Mouse (Mus musculus): Measurements from ENCODE around the gene Exoc6.
"Not testable (repeated sequence)": the region's sequence is repeated elsewhere in the genome, so short reads cannot be mapped to it uniquely, and the experiment has no call there.

Gene Exoc6

DNA sequence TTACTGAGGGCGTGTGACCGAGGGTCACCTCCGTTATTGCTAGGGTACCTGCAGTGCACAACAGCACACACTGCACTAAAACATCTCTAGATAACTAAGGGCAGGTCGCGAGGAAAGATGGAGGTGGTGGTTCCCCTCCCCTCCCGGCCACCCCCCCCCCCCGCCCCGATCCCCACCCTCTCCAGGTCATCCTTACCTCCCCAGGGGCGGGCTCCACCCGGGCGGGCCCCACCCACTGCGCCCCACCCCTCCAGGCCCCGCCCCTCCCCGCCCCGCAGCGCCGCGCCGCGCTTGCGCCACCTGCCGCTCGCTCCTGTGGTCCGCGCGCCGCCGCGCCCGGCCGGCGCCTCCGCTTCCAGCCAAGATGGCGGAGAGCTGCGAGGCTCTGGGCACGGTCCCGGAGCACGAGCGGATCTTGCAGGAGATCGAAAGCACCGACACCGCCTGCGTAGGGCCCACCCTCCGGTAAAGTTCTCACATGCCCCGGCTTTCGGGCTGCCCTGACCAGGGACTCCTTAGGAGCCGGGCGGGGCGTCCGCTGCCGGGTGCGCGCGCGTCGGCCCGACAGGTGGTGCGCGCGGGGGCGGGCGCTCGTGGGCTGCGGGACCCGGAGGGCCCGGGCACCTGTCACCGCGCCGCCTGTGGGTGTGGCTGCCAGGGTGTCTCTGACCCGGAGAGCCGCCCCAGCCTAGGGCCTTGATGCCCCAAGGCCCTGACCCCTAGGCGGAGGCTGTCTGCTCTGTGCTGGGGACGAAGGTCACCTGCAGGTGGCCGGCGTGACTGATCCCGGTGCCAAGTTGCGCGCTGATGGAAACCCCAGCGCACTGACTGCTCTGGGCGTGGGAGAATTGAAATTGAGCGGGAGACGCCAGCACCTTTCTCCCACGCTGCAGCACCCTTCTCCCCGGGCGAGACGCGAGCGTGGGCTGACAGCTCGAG lies at the start of gene Exoc6:
Exoc6 (plus strand) TSS at position 318 of the 939 bp plus-strand sequence.
- DNase-seq (ENCODE audit: extremely low read depth, low read depth): no peak

GRCm38 (mm10) chr19:37502996-37503395 lies 47.2 kb upstream of the Exoc6 start:
- DNase-seq (ENCODE audit: extremely low read depth, low read depth): no peak

- no peak for DNase-seq (ENCODE audit: extremely low read depth, low read depth)
These were observed 44.2 kb upstream of the Exoc6 start for GRCm38 (mm10) chr19:37506066-37506465.

DNA sequence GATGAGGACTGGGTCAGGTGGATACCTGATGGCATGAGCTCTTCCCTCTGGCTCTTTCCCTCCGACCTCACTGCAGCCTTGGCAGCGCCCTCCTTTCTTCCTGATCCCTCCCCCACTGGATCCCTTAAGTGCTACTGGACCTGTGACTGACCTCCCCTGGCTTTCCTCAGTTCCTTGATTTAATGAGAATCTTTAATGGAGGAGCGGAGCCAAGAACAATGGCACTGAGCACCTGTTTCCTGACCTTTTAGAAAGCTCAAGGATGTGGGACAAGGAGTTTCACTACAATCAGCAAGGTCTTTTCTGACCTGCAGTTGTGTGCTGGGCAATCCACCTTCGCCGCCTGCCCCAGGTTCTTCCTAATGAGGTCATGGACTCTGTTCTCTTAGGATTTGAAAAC lies 43.6 kb upstream of the Exoc6 start:
- no peak for DNase-seq (ENCODE audit: extremely low read depth, low read depth)

GRCm38 (mm10) chr19:37509725-37510124 lies 40.5 kb upstream of the Exoc6 start:
- DNase-seq (ENCODE audit: extremely low read depth, low read depth): peak; percentile 74

DNA sequence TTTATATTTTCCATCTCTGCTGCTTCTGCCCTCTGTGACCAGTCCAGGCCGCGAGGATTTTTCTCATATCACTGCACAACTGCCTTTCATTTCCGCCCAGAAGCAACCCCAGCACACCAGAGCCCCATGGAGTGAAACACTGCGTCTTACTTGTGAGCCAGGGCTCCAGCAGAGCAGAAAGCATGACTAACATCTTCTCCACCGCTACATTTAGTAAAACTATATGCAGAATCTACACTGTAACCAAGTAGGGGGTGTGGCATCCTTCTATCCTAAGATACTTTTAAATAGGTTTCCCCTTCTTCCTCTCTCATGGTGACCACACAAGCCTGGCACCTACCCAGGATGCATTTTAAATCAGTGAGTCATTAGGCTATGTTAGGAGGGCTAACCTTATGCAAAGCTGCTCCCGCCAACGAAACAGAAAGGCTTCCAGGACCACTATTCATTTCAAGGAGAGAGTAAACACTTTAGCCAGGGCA lies 35.4 kb upstream of the Exoc6 start:
- DNase-seq (ENCODE audit: extremely low read depth, low read depth): no peak

DNA sequence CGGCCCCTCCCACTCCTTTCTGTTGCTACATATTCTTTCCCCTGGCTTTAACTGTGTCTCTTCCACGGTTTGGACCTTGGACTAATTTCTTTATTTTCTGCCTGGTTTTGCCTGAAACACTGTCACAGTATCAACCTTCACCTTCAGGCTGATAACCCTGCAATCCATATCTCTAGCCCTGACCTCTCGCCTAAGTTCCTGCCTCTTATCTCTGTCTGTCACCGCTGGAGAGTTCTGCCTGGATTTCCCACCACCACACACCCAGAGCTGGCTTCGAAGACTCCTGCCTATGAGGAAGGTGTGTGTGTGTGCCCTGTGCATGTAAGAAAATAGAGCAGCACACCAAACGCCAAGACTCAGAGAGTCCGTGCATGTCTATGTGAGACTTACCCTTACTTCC lies 32.8 kb upstream of the Exoc6 start:
- DNase-seq (ENCODE audit: extremely low read depth, low read depth): no peak

DNA sequence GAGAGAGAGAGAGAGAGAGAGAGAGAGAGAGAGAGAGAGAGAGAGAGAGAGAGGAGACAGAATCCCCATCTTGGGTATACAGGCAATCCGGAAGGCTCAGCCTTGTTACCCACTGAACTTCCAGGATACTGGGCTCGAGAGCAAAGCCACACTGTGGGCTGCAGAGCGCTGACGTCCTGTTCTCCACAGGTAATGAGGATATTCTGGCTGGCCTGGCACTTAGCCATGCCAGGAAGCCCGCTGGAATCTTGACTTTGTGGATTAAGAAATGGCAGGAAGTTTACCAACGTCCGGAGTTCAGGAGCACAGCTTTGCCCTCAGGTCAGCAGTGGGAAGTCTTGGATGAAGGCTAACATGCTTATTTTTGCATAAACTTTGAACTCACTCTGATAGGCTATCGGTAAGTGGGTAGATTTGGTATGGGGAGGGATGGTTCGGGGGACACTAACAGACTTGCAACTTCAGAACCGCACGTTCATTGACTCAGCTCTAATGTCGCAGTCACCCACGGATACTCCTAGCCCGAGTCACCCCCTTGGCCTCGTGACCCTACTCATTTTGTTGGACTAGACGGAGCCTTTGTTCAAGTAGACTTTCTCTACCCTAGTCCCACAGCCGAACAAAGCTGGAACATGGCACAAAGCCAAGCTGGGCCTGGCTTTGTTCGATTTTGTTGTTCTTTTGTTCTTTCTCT lies 29.3 kb upstream of the Exoc6 start:
- no peak for DNase-seq (ENCODE audit: extremely low read depth, low read depth)

DNA sequence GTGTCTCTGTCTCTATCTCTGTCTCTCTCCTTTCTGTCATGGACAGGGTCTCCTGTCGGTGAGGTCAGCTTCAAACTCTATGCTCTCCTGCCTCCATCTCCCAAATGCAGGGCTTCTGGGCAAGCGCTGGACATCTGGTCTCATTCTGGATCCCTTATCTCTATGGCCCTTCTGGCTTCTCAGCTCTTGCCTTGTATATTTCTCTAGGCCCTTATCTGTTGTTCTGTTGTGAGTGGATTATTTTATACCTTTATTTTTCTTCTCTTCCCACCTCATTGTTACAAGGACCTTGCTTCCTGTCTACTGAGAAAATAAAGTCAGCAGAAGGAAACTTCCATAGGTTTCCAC lies 28.8 kb upstream of the Exoc6 start:
- DNase-seq (ENCODE audit: extremely low read depth, low read depth): no peak

DNA sequence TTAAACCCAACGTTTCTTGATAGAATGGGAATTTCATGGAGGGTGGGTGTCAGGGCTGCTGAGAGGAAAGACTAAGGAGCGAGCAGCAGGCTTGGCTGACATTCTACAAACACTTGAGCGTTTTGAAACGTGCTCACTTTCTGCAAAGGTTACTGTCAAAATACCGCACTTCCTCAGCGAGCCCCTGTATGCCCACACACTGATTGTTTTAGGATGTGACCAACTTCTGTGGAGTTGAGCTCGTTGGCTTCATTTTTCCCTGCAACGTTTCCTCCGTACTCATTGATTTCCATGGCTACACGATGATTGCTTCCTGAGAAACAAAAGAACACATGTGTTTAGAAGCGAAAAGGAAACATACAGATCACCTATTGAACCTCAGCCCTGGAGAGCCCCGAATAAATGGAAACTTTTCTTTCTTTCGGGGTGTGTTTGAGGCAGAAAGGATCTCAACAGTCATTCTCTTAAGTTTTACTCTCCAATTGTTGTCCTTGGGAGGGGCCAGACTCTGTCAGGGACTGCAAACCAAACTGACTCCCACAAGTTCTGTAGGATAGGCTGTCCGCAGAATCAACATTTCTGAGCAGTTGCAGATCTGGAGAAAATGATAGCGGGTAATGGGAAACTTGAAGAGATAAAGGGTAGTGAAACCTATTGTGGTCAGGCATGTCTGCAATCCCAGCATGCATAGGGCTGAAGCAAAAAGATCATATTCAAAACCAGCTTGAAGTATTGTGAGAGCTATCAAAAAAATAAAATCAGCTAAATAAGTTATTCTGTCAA lies 26.7 kb upstream of the Exoc6 start:
- DNase-seq (ENCODE audit: extremely low read depth, low read depth): peak; percentile 31

GRCm38 (mm10) chr19:37525925-37526324 lies 24.3 kb upstream of the Exoc6 start:
- DNase-seq (ENCODE audit: extremely low read depth, low read depth): no peak

- DNase-seq (ENCODE audit: extremely low read depth, low read depth): no peak
These were observed 23.4 kb upstream of the Exoc6 start for GRCm38 (mm10) chr19:37526768-37527167.

- not testable (repeated sequence) for DNase-seq (ENCODE audit: extremely low read depth, low read depth)
These were observed 22.5 kb upstream of the Exoc6 start for GRCm38 (mm10) chr19:37527736-37528135.

DNA sequence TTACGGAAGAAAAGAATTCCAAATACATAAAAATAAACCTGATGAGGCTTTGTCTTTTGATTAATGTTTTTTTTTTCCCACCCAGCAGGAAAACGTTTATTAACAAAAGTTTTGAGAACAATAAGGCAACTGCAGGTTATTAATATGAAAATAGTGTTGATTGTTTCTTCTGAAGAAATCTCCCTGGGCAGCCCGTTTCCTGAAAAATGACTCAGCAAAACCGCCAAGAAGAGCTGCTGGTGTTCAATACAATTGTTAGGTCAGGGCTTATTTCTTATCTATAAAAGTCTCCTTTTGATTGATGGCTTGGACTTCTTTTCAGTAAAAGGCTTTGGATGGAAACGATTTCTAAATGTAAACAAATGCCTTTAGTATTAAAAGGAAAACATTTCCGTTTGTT lies 21.6 kb upstream of the Exoc6 start:
- DNase-seq (ENCODE audit: extremely low read depth, low read depth): no peak

- no peak for DNase-seq (ENCODE audit: extremely low read depth, low read depth)
These were observed 20.9 kb upstream of the Exoc6 start for GRCm38 (mm10) chr19:37529296-37529695.

- DNase-seq (ENCODE audit: extremely low read depth, low read depth): peak; percentile 66
These were observed 20.2 kb upstream of the Exoc6 start for GRCm38 (mm10) chr19:37529975-37530515.

- no peak for DNase-seq (ENCODE audit: extremely low read depth, low read depth)
These were observed 19.6 kb upstream of the Exoc6 start for GRCm38 (mm10) chr19:37530601-37531000.

GRCm38 (mm10) chr19:37531200-37531845 lies 18.9 kb upstream of the Exoc6 start:
- DNase-seq (ENCODE audit: extremely low read depth, low read depth): no peak

DNA sequence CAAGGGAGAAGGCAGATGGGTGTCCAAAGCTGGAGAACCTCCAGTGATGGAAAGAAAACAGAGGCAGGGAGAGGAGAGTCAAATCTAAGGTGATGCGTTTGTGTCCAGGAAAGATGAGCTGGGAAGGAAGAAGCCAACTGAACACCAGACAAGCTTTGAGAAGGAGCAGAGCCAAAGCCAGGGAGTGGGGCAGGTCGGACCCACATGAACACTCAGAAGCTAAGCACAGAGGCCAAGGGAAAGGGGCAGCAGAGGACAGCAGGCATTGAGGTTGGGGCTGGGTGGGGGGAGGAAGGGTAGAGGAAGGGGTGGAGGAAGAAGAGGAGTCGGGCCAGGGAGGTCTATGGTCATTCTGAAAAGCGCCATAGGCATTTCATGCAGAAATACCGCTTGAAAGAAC lies 17.0 kb upstream of the Exoc6 start:
- DNase-seq (ENCODE audit: extremely low read depth, low read depth): no peak

DNA sequence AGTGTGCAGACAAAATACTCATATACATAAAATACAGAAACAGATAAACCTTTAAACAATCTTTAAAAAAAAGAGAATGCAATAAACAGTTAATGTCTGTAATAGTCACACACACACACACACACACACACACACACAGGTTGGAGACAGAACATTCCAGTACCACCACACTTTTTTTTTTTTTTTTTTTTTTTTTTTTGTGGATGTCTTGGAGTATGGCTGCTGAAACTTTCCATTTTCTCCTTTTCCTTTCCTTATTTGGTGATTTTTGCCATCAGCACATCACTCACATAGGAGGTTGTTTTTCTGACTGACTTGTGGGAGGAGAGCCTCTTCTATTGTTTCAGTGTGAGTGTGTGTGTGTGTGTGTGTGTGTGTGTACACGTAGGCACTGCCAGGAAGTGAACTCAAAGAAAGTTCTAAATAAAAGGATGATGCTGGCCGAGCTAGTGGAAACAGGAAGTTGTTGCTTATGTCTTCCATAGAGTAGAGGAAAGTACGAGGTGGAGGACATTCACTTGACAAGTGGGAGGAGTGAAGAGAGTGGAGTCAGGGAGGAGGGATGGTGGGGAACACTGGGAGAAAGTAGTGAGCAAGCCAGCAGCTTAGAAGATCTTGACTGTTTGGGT lies 15.4 kb upstream of the Exoc6 start:
- no peak for DNase-seq (ENCODE audit: extremely low read depth, low read depth)

All from MEL-GATA-1-ER (cell line).